Mouse (Mus musculus) activated CD4-positive, CD25-positive, alpha-beta regulatory T cell (primary cell): Measurements from ENCODE around the gene Il2rb. TPM values are rescaled to one million over a fixed set of nuclear protein-coding genes. Genes with fewer than 3 reads are reported as not detected.

Experiments used
- polyA plus RNA-seq, 2 experiments: library from polyadenylated mRNA; unstranded; fragments of 100-300 nt; shearing (Covaris generic); gene quantifications; one replicate each; pipeline ENCODE4 v1.2.1; 2017

Il2rb gene
- polyA plus RNA-seq: 1,000 to 10,000 TPM in 1 of 2 experiments, 100 to 1,000 TPM in 1; 748 to 1,240 TPM

GRCm38 (mm10) chr15:78494968-78495406 is at the start of gene Il2rb:
Gene Il2rb, minus strand, starts transcription at chr15:78495271.

GRCm38 (mm10) chr15:78544561-78545001 is 49.5 kb upstream of the Il2rb start, which contains the start of gene Sstr3:
Gene Sstr3, minus strand, starts transcription at chr15:78544685.

GRCm38 (mm10) chr15:78530671-78531450 is 35.8 kb upstream of the Il2rb start, which contains the start of gene C1qtnf6:
Gene C1qtnf6, minus strand, starts transcription at chr15:78531416.

GRCm38 (mm10) chr15:78468379-78468937 is 26.6 kb downstream of the Il2rb start, which contains the start of gene Tmprss6:
Gene Tmprss6, minus strand, starts transcription at chr15:78468634.

Other genes starting within 250 kb of the Il2rb start
- gene Csf2rb2, start 189.6 kb downstream of the Il2rb start, polyA plus RNA-seq: under 1 TPM in 1 of 2 experiments, not detected in 1; 0.11 TPM
- under 1 TPM; 0.37 to 0.47 TPM for gene Csf2rb, start 169.5 kb downstream of the Il2rb start, polyA plus RNA-seq
- gene Tex33, start 99.4 kb downstream of the Il2rb start, polyA plus RNA-seq: not detected
- gene Tst, start 89.4 kb downstream of the Il2rb start, polyA plus RNA-seq: 1 to 10 TPM in 1 of 2 experiments, under 1 TPM in 1; 0.81 to 1.5 TPM
- gene Mpst, start 88.9 kb downstream of the Il2rb start, polyA plus RNA-seq: 10 to 100 TPM; 11.4 to 12.2 TPM
- 10 to 100 TPM; 22.1 to 45.0 TPM for gene Kctd17, start 66.7 kb downstream of the Il2rb start, polyA plus RNA-seq
- under 1 TPM in 1 of 2 experiments, not detected in 1; 0.24 TPM for gene Tmprss6, start 26.6 kb downstream of the Il2rb start, polyA plus RNA-seq
- 10 to 100 TPM in 1 of 2 experiments, 1 to 10 TPM in 1; 1.6 to 20.3 TPM for gene C1qtnf6, start 36.1 kb upstream of the Il2rb start, polyA plus RNA-seq
- under 1 TPM; 0.38 to 0.58 TPM for gene Sstr3, start 49.4 kb upstream of the Il2rb start, polyA plus RNA-seq
- gene Rac2, start 77.5 kb upstream of the Il2rb start, polyA plus RNA-seq: 1,000 to 10,000 TPM; 2,743 to 3,239 TPM
- gene Cyth4, start 101.8 kb upstream of the Il2rb start, polyA plus RNA-seq: 100 to 1,000 TPM; 175 to 342 TPM
- gene Elfn2, start 223.5 kb upstream of the Il2rb start, polyA plus RNA-seq: under 1 TPM in 1 of 2 experiments, not detected in 1; 0.02 TPM